Mouse (Mus musculus) CH12.LX (cell line): ENCODE data around the gene Foxp1. TPM values are rescaled to one million over a fixed set of nuclear protein-coding genes. Genes with fewer than 3 reads are reported as not detected.

ENCODE experiments used
- DNase-seq: peaks from one replicate; pipeline ENCODE4 v3.0.0-alpha.2; 2013; ENCODE audit errors: extremely low read depth
- H3K27ac ChIP-seq: 2 replicates; pipeline ENCODE4 v1.5.1; 2012; ENCODE audit warnings: low read depth, mild to moderate bottlenecking, control low read depth, moderate library complexity; ENCODE audit not compliant: insufficient read depth
- H3K27me3 ChIP-seq: replicated peaks from 2 replicates; pipeline ENCODE3; 2012; ENCODE audit warnings: inconsistent platforms
- H3K36me3 ChIP-seq, 2 experiments: replicated peaks in 1 of 2; 2 replicates each; pipeline versions ENCODE3 to v1.6.1; 2012; ENCODE audit warnings: inconsistent platforms in 1 of 2, low read length in 1 of 2, mild to moderate bottlenecking in 1 of 2, mixed read lengths in 1 of 2, moderate library complexity in 1 of 2; ENCODE audit not compliant: control insufficient read depth in 1 of 2, insufficient read depth in 1 of 2
- H3K4me1 ChIP-seq, 2 experiments: 2 replicates each; pipeline ENCODE4 v1.6.1; 2012; ENCODE audit warnings: inconsistent platforms in 1 of 2, moderate library complexity in 1 of 2; ENCODE audit not compliant: insufficient read depth in 2 of 2, control insufficient read depth in 1 of 2
- H3K4me2 ChIP-seq: 2 replicates; pipeline ENCODE4 v1.6.1; 2012; ENCODE audit warnings: low read depth, mild to moderate bottlenecking, control low read depth; ENCODE audit not compliant: poor library complexity, insufficient read depth, severe bottlenecking
- H3K4me3 ChIP-seq, 3 experiments: fragments of 150-350 bp in 1 of 3; sonication (generic) in 1 of 3; replicated peaks in 1 of 3; 2 replicates each; pipeline versions ENCODE3 to v1.5.1; 2011 to 2012; ENCODE audit warnings: low read depth in 2 of 3, low read length in 2 of 3, mild to moderate bottlenecking in 2 of 3, moderate library complexity in 2 of 3, control low read depth in 1 of 3, improper control_type of control experiment in 1 of 3, inconsistent platforms in 1 of 3, mixed read lengths in 1 of 3; ENCODE audit not compliant: poor library complexity in 1 of 3
- H3K79me2 ChIP-seq: replicated peaks from 2 replicates; pipeline ENCODE4 v1.6.1; 2012; ENCODE audit warnings: mild to moderate bottlenecking, moderate library complexity; ENCODE audit not compliant: control insufficient read depth, poor library complexity, insufficient read depth, severe bottlenecking; ENCODE audit errors: extremely low read depth
- H3K9ac ChIP-seq: 2 replicates; pipeline ENCODE4 v1.6.1; 2012; ENCODE audit warnings: low read depth, mild to moderate bottlenecking, control low read depth, moderate library complexity; ENCODE audit not compliant: insufficient read depth
- H3K9me3 ChIP-seq: replicated peaks from 2 replicates; pipeline ENCODE3; 2012; ENCODE audit warnings: low read length, inconsistent platforms, mixed read lengths
- BHLHE40 ChIP-seq: IDR thresholded peaks from 2 replicates; pipeline ENCODE4 v1.6.1; 2011; ENCODE audit warnings: mild to moderate bottlenecking, low read depth, low read length, improper control_type of control experiment
- CHD1 ChIP-seq: IDR thresholded peaks from 2 replicates; pipeline ENCODE4 v1.6.1; 2012; ENCODE audit warnings: low read depth, low read length, improper control_type of control experiment, inconsistent platforms
- CHD2 ChIP-seq: IDR thresholded peaks from 2 replicates; pipeline ENCODE4 v1.6.1; 2011; ENCODE audit warnings: low read length, improper control_type of control experiment
- CTCF ChIP-seq, 2 experiments: IDR thresholded peaks in 1 of 2; conservative IDR thresholded peaks in 1 of 2; 2 replicates each; pipeline ENCODE4 v1.5.1; 2011 to 2012; ENCODE audit warnings: low read depth in 2 of 2, low read length in 2 of 2, improper control_type of control experiment in 1 of 2, inconsistent platforms in 1 of 2, mild to moderate bottlenecking in 1 of 2, moderate library complexity in 1 of 2
- E2F4 ChIP-seq: IDR thresholded peaks from 2 replicates; pipeline ENCODE4 v1.6.1; 2011; ENCODE audit warnings: low read depth, low read length, improper control_type of control experiment; ENCODE audit not compliant: insufficient replicate concordance
- ELF1 ChIP-seq: IDR thresholded peaks from 2 replicates; pipeline ENCODE4 v1.6.1; 2014; ENCODE audit warnings: low read depth, mild to moderate bottlenecking, inconsistent platforms, low read length, improper control_type of control experiment
- ETS1 ChIP-seq: conservative IDR thresholded peaks from 2 replicates; pipeline ENCODE4 v1.6.1; 2012; ENCODE audit warnings: low read depth, mild to moderate bottlenecking, inconsistent platforms, low read length, improper control_type of control experiment, moderate library complexity
- GABPA ChIP-seq: IDR thresholded peaks from 2 replicates; pipeline ENCODE4 v1.6.1; 2012; ENCODE audit warnings: low read depth, low read length, improper control_type of control experiment, inconsistent platforms; ENCODE audit not compliant: insufficient replicate concordance
- HCFC1 ChIP-seq: IDR thresholded peaks from 2 replicates; pipeline ENCODE4 v1.6.1; 2012; ENCODE audit warnings: low read depth, mild to moderate bottlenecking, inconsistent platforms, low read length, improper control_type of control experiment
- IRF4 ChIP-seq: IDR thresholded peaks from 2 replicates; pipeline ENCODE4 v1.6.1; 2014; ENCODE audit warnings: low read depth, mild to moderate bottlenecking, inconsistent platforms, low read length, improper control_type of control experiment
- JUND ChIP-seq: conservative IDR thresholded peaks from 2 replicates; pipeline ENCODE4 v1.6.1; 2011; ENCODE audit warnings: low read depth, low read length, improper control_type of control experiment
- MAFK ChIP-seq: IDR thresholded peaks from 2 replicates; pipeline ENCODE4 v1.6.1; 2011; ENCODE audit warnings: low read length, improper control_type of control experiment; ENCODE audit not compliant: insufficient replicate concordance
- MAX ChIP-seq: IDR thresholded peaks from 2 replicates; pipeline ENCODE4 v1.6.1; 2011; ENCODE audit warnings: low read length, improper control_type of control experiment
- MAZ ChIP-seq: IDR thresholded peaks from 2 replicates; pipeline ENCODE4 v1.6.1; 2012; ENCODE audit warnings: low read depth, mild to moderate bottlenecking, inconsistent platforms, low read length, improper control_type of control experiment, moderate library complexity
- MEF2A ChIP-seq: IDR thresholded peaks from 2 replicates; pipeline ENCODE4 v1.6.1; 2014; ENCODE audit warnings: low read depth, mild to moderate bottlenecking, inconsistent platforms, low read length, improper control_type of control experiment, borderline replicate concordance
- MYC ChIP-seq: IDR thresholded peaks from 2 replicates; pipeline ENCODE4 v1.6.1; 2011; ENCODE audit warnings: low read depth, mild to moderate bottlenecking, improper control_type of control experiment, low read length
- POLR2AphosphoS2 ChIP-seq: IDR thresholded peaks from 2 replicates; pipeline ENCODE4 v1.6.1; 2011; ENCODE audit warnings: low read depth, low read length, improper control_type of control experiment
- SIN3A ChIP-seq: IDR thresholded peaks from 2 replicates; pipeline ENCODE4 v1.6.1; 2012; ENCODE audit warnings: low read length, improper control_type of control experiment, inconsistent platforms
- SMC3 ChIP-seq: IDR thresholded peaks from 2 replicates; pipeline ENCODE4 v1.6.1; 2011; ENCODE audit warnings: low read depth, low read length, improper control_type of control experiment
- TCF12 ChIP-seq: IDR thresholded peaks from 2 replicates; pipeline ENCODE4 v1.6.1; 2014; ENCODE audit warnings: low read depth, mild to moderate bottlenecking, inconsistent platforms, low read length, improper control_type of control experiment
- UBTF ChIP-seq: IDR thresholded peaks from 2 replicates; pipeline ENCODE4 v1.6.1; 2012; ENCODE audit warnings: low read depth, mild to moderate bottlenecking, inconsistent platforms, low read length, improper control_type of control experiment, moderate library complexity
- USF2 ChIP-seq: conservative IDR thresholded peaks from 2 replicates; pipeline ENCODE4 v1.6.1; 2011; ENCODE audit warnings: low read depth, low read length, improper control_type of control experiment
- ZC3H11A ChIP-seq: IDR thresholded peaks from 2 replicates; pipeline ENCODE4 v1.6.1; 2012; ENCODE audit warnings: low read depth, mild to moderate bottlenecking, inconsistent platforms, low read length, improper control_type of control experiment
- ZKSCAN1 ChIP-seq: IDR thresholded peaks from 2 replicates; pipeline ENCODE4 v1.6.1; 2012; ENCODE audit warnings: low read depth, inconsistent platforms, low read length, improper control_type of control experiment, borderline replicate concordance
- dilution Hi-C: fragments of 300-500 bp; cut with MboI; formaldehyde crosslinking; loops from 2 replicates; pipeline ENCODE4 v1.14.3; 2020; ENCODE audit warnings: low sequenced_read_pairs; ENCODE audit not compliant: extremely low pct_unique_long_range_greater_than_20kb, extremely low pct_ligation_motif_present
- in situ Hi-C: fragments of 300-500 bp; cut with MboI; formaldehyde crosslinking; loops from 3 replicates; pipeline ENCODE4 v1.14.3; 2019; ENCODE audit warnings: low sequenced_read_pairs, low pct_ligation_motif_present, low pct_unique_long_range_greater_than_20kb, mixed read lengths
- polyA plus RNA-seq: library from polyadenylated mRNA; unstranded; fragments of >175 nt; gene quantifications from 2 replicates; pipeline ENCODE4 v1.2.1, GENCODE M21; 2012; ENCODE audit warnings: low read depth; ENCODE audit not compliant: insufficient read length
- total RNA-seq, 2 experiments: library from RNA; depleted of rRNA; stranded (reverse); fragments of 300-350 nt in 1 of 2; fragments of >200 nt in 1 of 2; gene quantifications; 2 replicates each; pipeline ENCODE4 v1.2.3; 2012 to 2014

Gene Foxp1
- total and polyA plus RNA-seq, 3 experiments = 66.5 to 105 (median 87.4) TPM

GRCm38 (mm10) chr6:99207226-99207885 lies 315.2 kb downstream of the Foxp1 start:
- Histone ChIP-seq H3K4me1 (peaks cover 7 to 46% of the 10 kb centered on the region in 2 experiments), H3K4me3 (no peak overlapping the region), H3K79me2 (peaks cover 6% of the 10 kb centered on the region; the same call in 1 of the 2 replicates), H3K27ac (no peak overlapping the region), H3K36me3 (peaks cover 3 to 8% of the 10 kb centered on the region in 2 experiments), H3K9me3 (no peaks in the 10 kb centered on the region), H3K27me3 (no peaks in the 10 kb centered on the region), H3K4me2 (no peak overlapping the region)
- dilution Hi-C loops = no loop called here
- in situ Hi-C loops = no loop called here
- no peak for DNase-seq
- TF ChIP-seq SMC3 (no peak), USF2 (no peak), MYC (no peak), UBTF (no peak), MAZ (no peak), JUND (no peak), ETS1 (no peak), MEF2A (no peak), ZC3H11A (no peak), E2F4 (no peak), CTCF (conservative IDR thresholded peaks at IDR 0.05 in 1 of 2, IDR thresholded peaks at IDR 0.05 in 1 of 2; ENCODE audit: low read depth in 2 of 2, low read length in 2 of 2) (no peak), TCF12 (no peak), IRF4 (no peak), ZKSCAN1 (no peak), BHLHE40 (no peak), POLR2AphosphoS2 (no peak), HCFC1 (no peak), MAX (no peak)
- TF ChIP-seq, all 38 proteins: peak for 0
- no peak overlapping the region for H3K9ac ChIP-seq

GRCm38 (mm10) chr6:99206437-99206870 lies 316.1 kb downstream of the Foxp1 start:
- Histone ChIP-seq H3K79me2 (peaks cover 10% of the 10 kb centered on the region; the same call in 1 of the 2 replicates), H3K4me2 (no peak overlapping the region), H3K27me3 (no peaks in the 10 kb centered on the region), H3K9ac (no peak overlapping the region), H3K4me3 (no peak overlapping the region), H3K4me1 (peaks cover 7 to 47% of the 10 kb centered on the region in 2 experiments), H3K9me3 (no peaks in the 10 kb centered on the region), H3K36me3 (peaks cover 3 to 8% of the 10 kb centered on the region in 2 experiments), H3K27ac (no peak overlapping the region)
- no peak for DNase-seq
- TF ChIP-seq MAFK (no peak), CHD2 (no peak), SIN3A (no peak), POLR2AphosphoS2 (no peak), GABPA (no peak), IRF4 (no peak), ELF1 (no peak), CHD1 (no peak)
- dilution Hi-C loops = no loop called here
- in situ Hi-C loops = no loop called here
